Mouse (Mus musculus): ENCODE results near the gene Npnt.

DNA sequence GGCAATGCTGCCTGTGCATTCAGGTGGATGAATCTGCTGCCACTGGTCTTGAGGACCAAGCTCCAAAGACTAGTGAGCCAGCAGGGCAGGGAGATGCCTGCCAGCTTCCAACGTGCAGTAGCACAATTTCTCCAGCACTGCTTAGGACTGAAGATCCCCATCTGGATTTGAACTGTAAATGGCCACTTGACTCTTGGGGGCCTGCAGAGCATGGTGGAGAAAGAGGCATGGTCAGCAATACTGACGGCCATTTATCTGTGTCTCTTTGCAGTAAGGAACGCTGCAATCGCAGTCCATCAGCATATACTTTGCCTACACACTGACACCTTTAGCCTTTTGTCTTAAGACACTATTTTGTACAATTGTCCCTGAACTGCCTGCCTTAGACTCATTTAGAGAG is 113.0 kb downstream of the Npnt start:
- TF ChIP-seq CHD2 (IDR thresholded peaks at IDR 0.05; ENCODE audit: low read depth, low read length): no peak
- no peak for TF ChIP-seq ZC3H11A (IDR thresholded peaks at IDR 0.05; ENCODE audit: borderline replicate concordance, low read depth, low read length)
- no peak for TF ChIP-seq HCFC1 (IDR thresholded peaks at IDR 0.05; ENCODE audit: borderline replicate concordance, insufficient read depth, low read length)

Measured in ES-E14 (cell line).